Mouse (Mus musculus) megakaryocyte, embryonic 14.5 days (primary cell): Measurements from ENCODE around the gene Bik.

Source experiments
- FLI1 ChIP-seq: IDR thresholded peaks from 2 replicates; pipeline ENCODE4 v1.6.1; 2012; ENCODE audit warnings: low read length, inconsistent platforms, mixed read lengths
- GATA1 ChIP-seq: IDR thresholded peaks from 3 replicates; pipeline ENCODE4 v1.6.1; 2012; ENCODE audit warnings: mixed read lengths, low read length, inconsistent platforms, borderline replicate concordance

DNA sequence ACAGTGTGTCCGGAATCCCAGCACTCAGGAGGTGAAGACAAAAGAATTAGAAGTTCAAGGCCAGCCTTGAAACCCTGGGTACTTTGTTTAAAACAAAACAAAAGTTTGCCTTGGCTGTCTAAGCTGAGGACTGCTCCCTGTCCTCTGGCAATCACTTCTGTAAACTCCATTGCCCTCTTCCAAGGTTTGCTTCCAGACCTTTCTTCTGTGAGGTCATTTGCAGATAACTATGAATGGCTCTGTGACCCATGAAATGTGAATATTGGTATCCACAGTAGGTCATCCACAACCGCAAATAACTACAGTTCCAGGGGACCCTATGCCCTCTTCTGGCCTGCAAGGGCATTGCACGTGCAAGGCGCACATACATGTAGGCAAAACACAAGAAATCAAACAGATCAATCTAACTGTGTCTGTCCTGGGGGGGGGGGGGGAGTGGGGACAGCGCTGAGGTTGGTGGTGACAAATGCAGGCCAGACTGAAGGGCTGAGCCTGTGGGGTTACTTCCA is 5.4 kb downstream of the Bik start:
- TF ChIP-seq GATA1 = no peak
- TF ChIP-seq FLI1 = no peak
